9 mouse cellular contexts compared by ENCODE assay signal in the genomic region with DNA sequence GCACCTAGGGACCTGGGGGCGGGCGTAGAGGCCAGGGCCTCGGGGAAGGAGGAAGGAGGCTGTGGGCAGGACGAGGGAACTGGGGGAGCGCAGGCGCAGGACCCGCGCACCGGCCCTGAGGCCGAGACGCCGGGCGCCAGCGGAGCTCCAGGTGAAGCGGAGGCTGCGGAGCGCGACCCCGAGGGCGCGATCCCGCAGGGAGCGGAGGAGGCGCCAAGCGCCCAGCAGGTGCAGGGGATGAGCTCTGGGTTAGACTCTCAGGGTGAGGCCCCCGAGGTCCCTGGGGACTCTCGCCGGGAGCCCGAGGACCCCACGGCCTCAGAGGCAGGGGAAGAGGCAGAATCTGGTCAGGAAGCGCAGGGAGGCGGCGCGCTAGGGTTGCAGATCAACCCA. TPM values are rescaled to one million over a fixed set of nuclear protein-coding genes. Genes with fewer than 3 reads are reported as not detected.
A peak's percentile ranks its signal among the peaks of the same experiment; 100 is the strongest.
DNase-seq lines count a peak whose midpoint lies in the region; ATAC-seq and TF ChIP-seq lines count a peak whose summit lies in the region.
"Had no signal": no experiment of that assay in that cellular context is flagged by ENCODE, and none has a peak within 500 bp of the region (broad histone marks: within the 10 kb centered on the region; RNA-seq: fewer than 3 reads in every experiment).

No protein-coding gene starts in this region.

- H3K27me3 ChIP-seq in forebrain, embryonic 11.5 days (ENCODE audit: control insufficient read depth, insufficient read depth, low read length), result peaks cover 32% of the 10 kb centered on the region
- H3K27me3 ChIP-seq in limb, embryonic 14.5 days (ENCODE audit: control insufficient read depth, insufficient read depth, low read length), result peaks cover 30% of the 10 kb centered on the region
- H3K27me3 ChIP-seq in neural tube, embryonic 14.5 days (ENCODE audit: control insufficient read depth, insufficient read depth, low read length), result peaks cover 27% of the 10 kb centered on the region

- WGBS in forebrain, embryonic 11.5 days, result under 1% methylated on average over 34 of the region's 34 CpGs
- WGBS in limb, embryonic 14.5 days, result 0% methylated on average over 23 of the region's 34 CpGs
- under 1% methylated on average over 34 of the region's 34 CpGs for WGBS in neural tube, embryonic 14.5 days

- no peak for TF ChIP-seq CTCF in layer of hippocampus, adult 2 months (conservative IDR thresholded peaks at IDR 0.05)

- peak overlapping the region; percentile 34 for H3K4me3 ChIP-seq in layer of hippocampus, adult 2 months
- H3K4me3 ChIP-seq in forebrain, embryonic 11.5 days (ENCODE audit: low read depth, low read length), result peak overlapping the region; percentile 48
- peak overlapping the region; percentile 52 for H3K4me3 ChIP-seq in limb, embryonic 14.5 days (replicated peaks; ENCODE audit: low read length)
- H3K4me3 ChIP-seq in neural tube, embryonic 14.5 days (ENCODE audit: low read depth, low read length), result peak overlapping the region; percentile 46

- no peaks in the 10 kb centered on the region for H3K9me3 ChIP-seq in forebrain, embryonic 11.5 days (ENCODE audit: control insufficient read depth, low read length)
- H3K9me3 ChIP-seq in limb, embryonic 14.5 days (ENCODE audit: control insufficient read depth, low read length), result no peaks in the 10 kb centered on the region
- no peaks in the 10 kb centered on the region for H3K9me3 ChIP-seq in neural tube, embryonic 14.5 days (ENCODE audit: control insufficient read depth, low read length)

- H3K4me2 ChIP-seq in forebrain, embryonic 11.5 days (ENCODE audit: low read depth, low read length, severe bottlenecking), result peak overlapping the region; percentile 91
- peak overlapping the region; percentile 94 for H3K4me2 ChIP-seq in limb, embryonic 14.5 days (replicated peaks; ENCODE audit: low read depth, low read length, severe bottlenecking)
- peak overlapping the region; percentile 84 for H3K4me2 ChIP-seq in neural tube, embryonic 14.5 days (ENCODE audit: low read depth, low read length)

- DNase-seq in layer of hippocampus, adult 2 months (ENCODE audit: low spot score in 2 of 2), result no peak
- no peak for DNase-seq in layer of hippocampus, postnatal 25 days (ENCODE audit: extremely low spot score in 1 of 2, low spot score in 1 of 2)
- DNase-seq in forebrain, embryonic 11.5 days (ENCODE audit: low spot score), result peak; percentile 70
- no peak for DNase-seq in limb, embryonic 14.5 days (ENCODE audit: low spot score)
- DNase-seq in layer of hippocampus, postnatal 10 days (ENCODE audit: low spot score in 2 of 2), result no peak
- DNase-seq in cerebellum, adult 11 months, result no peak
- DNase-seq in ovary, adult 18-20 months (ENCODE audit: low spot score), result no peak

- H3K9ac ChIP-seq in forebrain, embryonic 11.5 days (ENCODE audit: low read length), result peak overlapping the region; percentile 45
- peak overlapping the region; percentile 58 for H3K9ac ChIP-seq in limb, embryonic 14.5 days (ENCODE audit: low read depth, low read length, severe bottlenecking)
- H3K9ac ChIP-seq in neural tube, embryonic 14.5 days (replicated peaks; ENCODE audit: low read depth, low read length), result peak overlapping the region; percentile 34

- H3K36me3 ChIP-seq in forebrain, embryonic 11.5 days (ENCODE audit: control insufficient read depth, insufficient read depth, low read length), result no peaks in the 10 kb centered on the region
- no peaks in the 10 kb centered on the region for H3K36me3 ChIP-seq in limb, embryonic 14.5 days (ENCODE audit: control insufficient read depth, insufficient read depth, low read length)
- no peaks in the 10 kb centered on the region for H3K36me3 ChIP-seq in neural tube, embryonic 14.5 days (ENCODE audit: control insufficient read depth, insufficient read depth, low read length)

- peak; percentile 36; the same call in 1 of the 2 replicates for ATAC-seq in forebrain, embryonic 11.5 days (replicated peaks; ENCODE audit: low FRiP score)
- no peak for ATAC-seq in limb, embryonic 14.5 days (ENCODE audit: low FRiP score, low read depth)
- peak; percentile 31; the same call in 1 of the 2 replicates for ATAC-seq in neural tube, embryonic 14.5 days (ENCODE audit: low read depth)

- H3K27ac ChIP-seq in layer of hippocampus, adult 2 months, result no peak overlapping the region
- H3K27ac ChIP-seq in forebrain, embryonic 11.5 days (ENCODE audit: low read depth, low read length), result no peak overlapping the region
- H3K27ac ChIP-seq in limb, embryonic 14.5 days (replicated peaks; ENCODE audit: low read depth, low read length), result no peak overlapping the region
- no peak overlapping the region; the same call in 1 of the 2 replicates for H3K27ac ChIP-seq in neural tube, embryonic 14.5 days (ENCODE audit: low read depth, low read length)

- no peak for TF ChIP-seq POLR2A in limb, embryonic 14.5 days (IDR thresholded peaks at IDR 0.05; ENCODE audit: borderline replicate concordance, extremely low read depth, insufficient read depth, insufficient read length)

- peaks cover 6% of the 10 kb centered on the region; the same call in 1 of the 2 replicates for H3K4me1 ChIP-seq in forebrain, embryonic 11.5 days (replicated peaks; ENCODE audit: control insufficient read depth, insufficient read depth, low read length)
- peaks cover 15% of the 10 kb centered on the region for H3K4me1 ChIP-seq in limb, embryonic 14.5 days (ENCODE audit: control insufficient read depth, insufficient read depth, low read length)
- H3K4me1 ChIP-seq in neural tube, embryonic 14.5 days (ENCODE audit: control insufficient read depth, insufficient read depth, low read length), result peaks cover 9% of the 10 kb centered on the region

RNA-seq across cellular contexts. Expression of a gene that starts 13.0 kb away (rescaled TPM):
- 1 to 10 TPM in 1 of 2 experiments, under 1 TPM in 1; 0.69 to 2.2 TPM for total RNA-seq in layer of hippocampus, adult 2 months (2021)
- 1 to 10 TPM; 1.2 TPM for total RNA-seq in layer of hippocampus, postnatal 25 days (2021)
- polyA plus RNA-seq in forebrain, embryonic 11.5 days (2014; fragmentation: Nextera tagmentation; extraction: Ambion mirVana), result 3.1 and 4.1 TPM in 2 replicates
- 2.2 and 2.7 TPM in 2 replicates for polyA plus RNA-seq in limb, embryonic 14.5 days (2012; rRNA removed)
- 1.5 and 2.3 TPM in 2 replicates for polyA plus RNA-seq in limb, embryonic 14.5 days (2014; fragmentation: Nextera tagmentation; extraction: Ambion mirVana)
- polyA plus RNA-seq in neural tube, embryonic 14.5 days (2014; fragmentation: Nextera tagmentation; extraction: Ambion mirVana), result 0.15 and 0.24 TPM in 2 replicates
- 1 to 10 TPM in 1 of 2 experiments, under 1 TPM in 1; 0.56 to 5.3 TPM for total RNA-seq in layer of hippocampus, postnatal 10 days (2021)
- total RNA-seq: neutrophil, adult 5-6 weeks had no signal

RNA-seq across cellular contexts. Expression of a gene that starts 27.9 kb away (rescaled TPM):
- 10 to 100 TPM; 41.8 to 42.1 TPM for total RNA-seq in layer of hippocampus, adult 2 months (2021)
- total RNA-seq in layer of hippocampus, postnatal 25 days (2021), result 10 to 100 TPM; 40.2 to 44.9 TPM
- polyA plus RNA-seq in forebrain, embryonic 11.5 days (2014; fragmentation: Nextera tagmentation; extraction: Ambion mirVana), result 37.4 and 46.9 TPM in 2 replicates
- 27.0 and 28.2 TPM in 2 replicates for polyA plus RNA-seq in limb, embryonic 14.5 days (2012; rRNA removed)
- polyA plus RNA-seq in limb, embryonic 14.5 days (2014; fragmentation: Nextera tagmentation; extraction: Ambion mirVana), result 38.0 and 40.2 TPM in 2 replicates
- 70.6 and 76.7 TPM in 2 replicates for polyA plus RNA-seq in neural tube, embryonic 14.5 days (2014; fragmentation: Nextera tagmentation; extraction: Ambion mirVana)
- 10 to 100 TPM; 40.4 to 43.8 TPM for total RNA-seq in layer of hippocampus, postnatal 10 days (2021)
